14 mouse cellular contexts compared by ENCODE assay signal in the genomic region with DNA sequence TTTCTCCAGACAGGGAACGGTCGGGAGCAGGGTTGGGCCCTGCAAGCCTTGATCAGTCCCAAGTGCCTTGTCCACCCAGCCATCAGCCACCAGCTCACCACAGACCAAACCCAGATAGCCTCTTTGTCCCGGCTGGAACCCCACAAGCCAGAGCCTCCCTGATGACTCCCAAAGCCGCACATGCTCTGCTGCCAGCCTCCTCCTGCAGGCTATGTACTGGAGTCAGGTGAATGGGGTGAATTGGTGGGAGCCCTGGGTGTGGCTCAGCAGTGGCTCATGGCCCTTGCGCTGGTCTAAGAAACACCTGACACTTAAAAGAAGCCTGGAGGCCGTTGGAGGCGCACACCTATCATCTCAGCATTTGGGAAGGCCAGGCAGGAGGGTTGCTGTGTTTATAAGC. TPM values are rescaled to one million over a fixed set of nuclear protein-coding genes. Genes with fewer than 3 reads are reported as not detected.
DNase-seq lines count a peak whose midpoint lies in the region.
"Had no signal": no experiment of that assay in that cellular context is flagged by ENCODE, and none has a peak within 500 bp of the region (broad histone marks: within the 10 kb centered on the region; RNA-seq: fewer than 3 reads in every experiment).

No protein-coding gene starts in this region.

- intact Hi-C loops in gastrocnemius, postnatal 14 days (cut with DNase I; ENCODE audit: low total_unique reads) = no loop called here

- peak; percentile 3 for DNase-seq in gastrocnemius, postnatal 10 days
- no peak for DNase-seq in gastrocnemius, postnatal 14 days
- peak; percentile 1 to 2 for DNase-seq in left cerebral cortex, adult 18-20 months (ENCODE audit: low spot score in 2 of 2)
- no peak for DNase-seq in left cerebral cortex, adult 9 months (ENCODE audit: low spot score in 2 of 2)
- DNase-seq in right cerebral cortex, adult 2 months (ENCODE audit: low spot score in 2 of 2) = peak; percentile 5 to 6
- no peak for DNase-seq in right cerebral cortex, postnatal 14 days
- DNase-seq in testis, postnatal 10 days (ENCODE audit: low spot score) = peak; percentile 37
- DNase-seq in adrenal gland, postnatal 25 days = no peak
- DNase-seq: cerebellum, adult 9-10 months; lung, adult 2 months; retina, postnatal 1 day; thymus, adult 2 months had no signal

RNA-seq across cellular contexts. Expression of a gene that starts 7.5 kb away (rescaled TPM):
- total RNA-seq in gastrocnemius, postnatal 10 days (2021) = 100 to 1,000 TPM; 329 to 332 TPM
- total RNA-seq in gastrocnemius, postnatal 14 days (2021) = 100 to 1,000 TPM; 262 to 320 TPM
- 10 to 100 TPM; 84.7 to 91.7 TPM for total RNA-seq in left cerebral cortex, adult 18-20 months (2021)
- total RNA-seq in adrenal gland, postnatal 25 days (2021) = 100 and 129 TPM in 2 replicates

RNA-seq across cellular contexts. Expression of a gene that starts 19.6 kb away (rescaled TPM):
- total RNA-seq in gastrocnemius, postnatal 10 days (2021) = under 1 TPM; 0.38 to 0.99 TPM
- under 1 TPM; 0.09 to 0.23 TPM for total RNA-seq in gastrocnemius, postnatal 14 days (2021)
- total RNA-seq in left cerebral cortex, adult 18-20 months (2021) = 100 to 1,000 TPM; 242 to 259 TPM
- 0.43 and 1.2 TPM in 2 replicates for total RNA-seq in adrenal gland, postnatal 25 days (2021)
- total RNA-seq: megakaryocyte-erythroid progenitor cell, adult 5-6 weeks; neutrophil, adult 5-6 weeks had no signal

RNA-seq across cellular contexts. Expression of a gene that starts 33.3 kb away (rescaled TPM):
- 10 to 100 TPM; 45.9 to 48.2 TPM for total RNA-seq in gastrocnemius, postnatal 10 days (2021)
- 10 to 100 TPM; 39.1 to 47.3 TPM for total RNA-seq in gastrocnemius, postnatal 14 days (2021)
- total RNA-seq in left cerebral cortex, adult 18-20 months (2021) = 10 to 100 TPM; 68.1 to 85.1 TPM
- 120 and 128 TPM in 2 replicates for total RNA-seq in adrenal gland, postnatal 25 days (2021)

RNA-seq across cellular contexts. Expression of a gene that starts 37.0 kb away (rescaled TPM):
- total RNA-seq in gastrocnemius, postnatal 10 days (2021) = under 1 TPM; 0.56 to 0.61 TPM
- under 1 TPM; 0.64 to 0.86 TPM for total RNA-seq in gastrocnemius, postnatal 14 days (2021)
- under 1 TPM; 0.58 to 0.82 TPM for total RNA-seq in left cerebral cortex, adult 18-20 months (2021)
- 0.85 and 1.4 TPM in 2 replicates for total RNA-seq in adrenal gland, postnatal 25 days (2021)

Comparison
In these comparisons a context has a peak if more than half of its experiments do, and no peak if none do; other contexts are left out.
1. DNase-seq: peak in gastrocnemius, postnatal 10 days (single experiment), left cerebral cortex, adult 18-20 months (2 of 2), right cerebral cortex, adult 2 months (2 of 2) and testis, postnatal 10 days (single experiment); none in gastrocnemius, postnatal 14 days (single experiment), left cerebral cortex, adult 9 months (0 of 2), right cerebral cortex, postnatal 14 days (single experiment) and adrenal gland, postnatal 25 days (single experiment).
2. RNA of a gene that starts 19.6 kb away (total RNA-seq): 242 to 259 TPM in left cerebral cortex, adult 18-20 months; 0.43 to 1.2 TPM in adrenal gland, postnatal 25 days, 0.38 to 0.99 TPM in gastrocnemius, postnatal 10 days and 0.09 to 0.23 TPM in gastrocnemius, postnatal 14 days; every median in the first group is over 100 times any median in the second.